Mouse (Mus musculus): Measurements from ENCODE around the gene Drc3.

DNA sequence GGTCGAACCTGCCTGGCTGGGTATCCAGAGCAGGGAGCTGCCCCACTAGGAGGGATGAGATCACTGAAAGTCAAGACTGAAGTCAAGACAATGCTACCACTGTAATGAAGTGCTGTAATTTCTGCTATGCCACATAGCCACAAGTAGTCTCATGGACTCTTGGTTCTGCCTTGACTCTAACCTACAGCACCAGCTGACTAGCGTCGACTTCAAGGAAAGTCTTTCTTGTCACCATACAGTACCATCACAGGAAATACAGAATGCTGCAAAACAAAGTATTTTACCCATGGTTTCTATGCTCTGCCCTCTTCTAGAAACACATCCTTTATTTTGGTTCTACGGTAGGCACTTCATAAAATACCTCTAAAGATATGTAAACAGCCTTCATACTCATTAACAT lies 22.6 kb upstream of the Drc3 start:
- TF ChIP-seq CTCF (IDR thresholded peaks at IDR 0.05; ENCODE audit: extremely low read depth, insufficient read length, insufficient replicate concordance, low read depth, low read length) (no peak), POLR2A (IDR thresholded peaks at IDR 0.05; ENCODE audit: low read depth, low read length) (no peak)

All from small intestine, adult 2 months (tissue).